Mouse (Mus musculus): Measurements from ENCODE around the gene Elmo1.

Elmo1 gene

DNA sequence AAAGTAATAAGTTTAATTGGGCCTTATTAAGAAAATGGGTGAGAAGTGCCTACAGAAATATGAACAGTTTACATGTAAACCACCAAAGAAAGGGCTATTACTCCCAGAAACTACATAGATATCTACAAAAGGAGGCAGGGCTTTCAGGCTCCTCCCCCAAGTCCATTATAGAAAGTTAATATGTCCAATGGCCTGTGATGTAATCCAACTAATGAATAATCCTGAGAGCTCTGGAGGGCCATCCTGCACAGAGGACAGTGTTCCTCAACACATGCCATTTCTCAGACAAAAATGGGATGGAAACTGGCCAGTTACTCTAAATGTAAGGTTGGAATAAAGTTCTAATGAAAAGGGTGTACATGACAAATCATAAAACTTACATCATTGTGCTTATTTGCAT is 373.8 kb downstream of the Elmo1 start:
- no peak for DNase-seq (ENCODE audit: low read depth, low spot score)

DNA sequence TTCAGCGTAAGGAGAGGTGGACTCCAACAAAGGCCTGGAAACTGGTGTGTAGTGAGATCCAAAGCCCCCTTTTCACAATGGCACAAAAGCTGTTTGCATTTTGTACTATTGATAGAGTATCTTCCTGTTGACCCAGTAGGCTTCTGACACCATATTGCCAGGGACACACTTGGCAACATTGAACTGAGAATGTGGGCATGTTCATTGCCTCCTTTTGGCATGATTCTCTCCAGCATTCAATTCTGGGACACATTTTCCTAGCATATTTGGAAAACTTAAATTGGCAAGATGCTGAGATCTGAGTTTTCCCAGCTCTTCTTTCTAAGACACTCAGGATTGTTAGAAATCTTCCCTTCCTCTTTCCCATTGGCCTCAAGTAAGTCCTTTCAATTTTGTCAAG is 377.0 kb downstream of the Elmo1 start:
- no peak for DNase-seq (ENCODE audit: low read depth, low spot score)

DNA sequence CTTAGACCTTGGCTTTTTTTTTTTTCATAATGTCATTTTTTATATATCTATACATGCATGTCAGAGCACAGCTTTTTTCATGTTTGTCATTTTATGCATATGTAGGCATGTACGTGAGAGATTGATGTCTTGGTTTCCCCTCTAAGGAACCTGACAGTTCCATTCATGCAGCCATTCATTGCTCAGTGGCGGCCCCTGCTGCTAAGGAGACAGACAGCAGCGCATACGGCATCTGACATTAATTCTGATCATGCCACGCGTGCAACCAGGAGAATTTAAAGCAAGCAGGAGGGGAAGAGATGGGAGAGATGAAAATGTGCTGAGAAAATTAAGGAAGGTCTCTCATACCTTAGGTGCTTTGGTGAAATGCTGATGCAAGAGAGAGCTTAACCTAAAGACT is 381.3 kb downstream of the Elmo1 start:
- DNase-seq (ENCODE audit: low read depth, low spot score) = no peak

DNA sequence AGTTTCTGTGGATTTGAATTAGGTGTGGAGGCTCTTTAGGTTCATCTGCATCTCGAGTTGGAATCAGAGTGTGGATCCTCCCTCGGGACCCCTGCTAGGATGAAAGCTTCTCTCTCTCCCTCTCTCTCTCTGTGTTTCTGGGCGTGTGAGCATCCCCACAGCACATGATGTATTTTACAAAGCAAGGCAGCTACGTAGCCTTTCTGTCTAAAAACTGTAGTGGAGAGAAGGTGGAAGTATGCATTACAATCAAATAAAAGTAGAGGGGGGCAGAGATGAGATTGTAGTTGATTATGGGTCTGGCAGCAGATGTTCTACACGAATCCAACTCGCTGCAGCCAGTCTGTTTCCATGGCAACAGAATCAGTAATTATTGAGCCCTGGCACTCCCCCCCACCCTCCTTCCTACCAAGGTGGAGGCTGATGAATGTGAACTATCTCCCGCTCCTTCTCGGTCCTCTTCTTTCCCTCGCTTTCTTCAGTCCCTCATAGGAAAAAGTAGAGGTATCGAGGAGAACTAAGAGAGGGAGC is 382.0 kb downstream of the Elmo1 start:
- DNase-seq (ENCODE audit: low read depth, low spot score) = no peak

DNA sequence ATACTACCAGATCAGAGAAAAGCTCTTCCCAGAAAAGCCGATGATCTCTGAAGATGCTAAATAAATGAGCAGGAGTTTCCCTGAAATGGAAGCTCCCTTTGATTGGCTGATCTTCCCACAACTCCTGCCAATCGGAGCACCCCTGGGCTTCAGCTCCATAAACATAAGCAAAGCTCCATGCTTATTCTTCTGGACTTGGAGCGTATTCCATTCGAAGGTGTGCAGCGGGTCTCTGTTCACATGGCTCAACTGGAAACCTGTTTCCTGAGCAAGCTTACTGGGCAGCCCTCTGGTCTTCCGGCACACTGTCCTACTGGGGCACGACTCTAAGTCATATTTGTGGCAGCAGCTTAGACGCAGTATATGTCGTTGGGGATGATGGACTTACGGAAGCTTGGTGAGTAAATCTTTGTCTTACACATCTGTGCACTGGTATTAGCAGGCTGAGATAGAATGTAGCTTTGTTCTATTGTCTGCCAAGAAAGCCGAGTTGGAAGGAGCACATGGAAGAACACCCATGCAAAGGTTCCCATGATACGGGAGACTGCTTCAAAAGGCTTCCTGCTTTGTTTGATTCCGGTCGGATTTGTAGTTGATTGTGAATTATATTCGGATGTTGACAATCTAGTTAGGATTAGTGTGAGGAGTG is 382.6 kb downstream of the Elmo1 start:
- no peak for DNase-seq (ENCODE audit: low read depth, low spot score)

DNA sequence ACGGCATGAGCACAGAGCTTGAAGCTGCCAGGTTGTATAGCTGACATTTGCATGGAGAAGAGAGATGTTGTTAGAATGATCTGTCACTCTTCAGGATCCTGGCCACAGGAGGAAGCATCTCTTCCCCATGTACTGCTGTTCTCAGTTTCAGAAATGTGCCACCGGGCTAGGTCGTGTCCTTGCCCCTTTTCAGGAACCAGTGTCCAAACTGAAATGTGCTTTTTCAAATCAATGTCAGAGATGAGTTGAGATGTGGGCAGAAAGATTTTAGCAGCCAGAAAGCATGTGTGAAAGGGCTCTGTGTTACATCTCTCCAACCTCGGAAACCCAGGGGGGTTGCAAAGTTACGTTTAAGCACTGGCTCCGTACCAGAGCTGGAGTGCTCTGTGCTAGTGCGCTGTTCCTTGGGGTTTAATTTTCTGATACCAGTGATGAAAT is 383.3 kb downstream of the Elmo1 start:
- DNase-seq (ENCODE audit: low read depth, low spot score) = no peak

DNA sequence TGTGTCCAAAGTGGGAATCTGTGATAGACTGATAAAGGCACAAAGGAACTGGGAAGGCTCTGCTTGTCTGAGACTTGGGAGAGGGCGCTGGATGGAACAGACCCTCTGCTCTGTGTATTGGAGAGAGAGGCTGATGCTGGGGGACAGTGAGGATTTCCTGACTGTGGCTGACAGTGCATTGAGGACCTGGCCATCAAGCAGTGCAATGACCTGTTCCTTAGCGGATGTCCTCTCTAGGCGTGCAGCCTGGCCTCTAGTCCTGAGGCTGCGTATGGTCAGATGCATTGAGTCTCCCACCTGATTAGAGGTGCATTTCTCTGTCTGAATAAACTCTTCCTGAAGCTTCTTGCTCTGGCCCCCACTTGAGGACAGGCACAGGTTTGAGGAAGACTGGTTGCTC is 384.2 kb downstream of the Elmo1 start:
- DNase-seq (ENCODE audit: low read depth, low spot score) = no peak

DNA sequence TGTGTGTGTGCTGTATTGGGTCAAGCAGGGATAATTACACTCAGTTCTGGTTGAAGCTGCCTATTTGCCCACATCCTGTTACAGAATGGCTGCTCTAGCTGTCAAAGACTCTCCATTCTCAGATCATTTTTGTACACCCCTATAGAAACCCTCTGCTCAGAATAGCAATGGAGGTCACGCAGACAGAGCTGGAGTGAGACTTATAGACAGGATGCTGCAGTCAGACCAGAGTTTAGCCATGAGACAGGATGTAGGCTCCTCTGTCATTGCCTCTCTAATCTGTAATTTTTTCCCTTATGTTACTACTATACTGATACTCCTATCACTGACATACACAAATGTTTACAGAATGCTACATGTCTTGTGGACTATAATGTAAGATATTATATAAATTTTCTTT is 391.4 kb downstream of the Elmo1 start:
- DNase-seq (ENCODE audit: low read depth, low spot score) = no peak

DNA sequence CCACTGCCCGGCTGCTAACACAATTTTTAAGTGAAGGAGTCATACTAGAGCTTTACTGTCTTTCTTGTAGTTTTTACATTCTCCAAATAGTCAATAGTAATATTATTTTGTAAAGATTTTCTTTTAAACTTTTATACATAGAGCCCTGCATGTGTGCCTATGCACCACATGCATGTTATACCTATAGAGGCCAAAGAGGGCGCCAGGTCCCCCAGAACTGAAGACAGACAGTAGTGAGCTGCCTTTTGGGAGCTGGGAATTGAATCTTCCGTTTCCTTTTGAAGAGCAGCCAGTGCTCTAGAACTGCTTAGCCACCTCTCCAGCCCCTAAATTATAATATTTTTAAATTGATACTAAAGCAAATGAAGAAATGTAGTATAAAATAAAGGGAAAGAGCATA is 398.7 kb downstream of the Elmo1 start:
- no peak for DNase-seq (ENCODE audit: low read depth, low spot score)

DNA sequence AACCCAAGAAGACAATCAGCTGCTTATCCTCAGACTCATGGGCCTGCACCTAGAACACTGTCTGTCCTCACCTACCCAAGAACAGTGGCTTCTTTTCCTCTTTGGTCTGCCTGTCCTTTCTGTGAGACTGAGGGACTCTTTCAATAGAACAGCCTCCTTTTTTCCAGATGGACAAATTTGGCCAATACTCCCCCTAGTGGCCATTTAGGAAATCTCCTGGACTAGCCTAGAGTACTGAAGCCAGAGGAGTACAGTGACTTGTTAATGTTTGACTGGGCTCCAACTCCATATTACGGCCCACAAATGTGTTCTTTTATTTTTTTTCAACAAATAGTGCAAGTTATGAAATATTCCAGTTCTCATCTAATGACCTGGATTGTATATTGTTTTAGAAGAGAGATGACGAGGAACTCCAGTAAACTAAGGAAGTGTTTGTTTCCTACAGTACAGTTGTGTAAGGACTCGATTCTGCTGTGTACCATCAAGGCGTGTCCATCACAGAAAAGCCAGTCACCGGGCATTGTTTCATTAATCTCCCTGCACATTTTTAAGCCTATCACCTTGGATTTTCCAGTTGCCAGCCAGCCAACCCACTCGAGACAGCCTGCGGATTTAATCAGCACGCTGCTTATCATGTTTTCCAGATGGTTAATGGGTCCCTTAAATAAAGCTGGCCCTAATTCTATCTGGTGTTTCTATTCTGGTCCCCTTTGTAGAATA is 399.5 kb downstream of the Elmo1 start:
- peak; percentile 24 for DNase-seq (ENCODE audit: low read depth, low spot score)

DNA sequence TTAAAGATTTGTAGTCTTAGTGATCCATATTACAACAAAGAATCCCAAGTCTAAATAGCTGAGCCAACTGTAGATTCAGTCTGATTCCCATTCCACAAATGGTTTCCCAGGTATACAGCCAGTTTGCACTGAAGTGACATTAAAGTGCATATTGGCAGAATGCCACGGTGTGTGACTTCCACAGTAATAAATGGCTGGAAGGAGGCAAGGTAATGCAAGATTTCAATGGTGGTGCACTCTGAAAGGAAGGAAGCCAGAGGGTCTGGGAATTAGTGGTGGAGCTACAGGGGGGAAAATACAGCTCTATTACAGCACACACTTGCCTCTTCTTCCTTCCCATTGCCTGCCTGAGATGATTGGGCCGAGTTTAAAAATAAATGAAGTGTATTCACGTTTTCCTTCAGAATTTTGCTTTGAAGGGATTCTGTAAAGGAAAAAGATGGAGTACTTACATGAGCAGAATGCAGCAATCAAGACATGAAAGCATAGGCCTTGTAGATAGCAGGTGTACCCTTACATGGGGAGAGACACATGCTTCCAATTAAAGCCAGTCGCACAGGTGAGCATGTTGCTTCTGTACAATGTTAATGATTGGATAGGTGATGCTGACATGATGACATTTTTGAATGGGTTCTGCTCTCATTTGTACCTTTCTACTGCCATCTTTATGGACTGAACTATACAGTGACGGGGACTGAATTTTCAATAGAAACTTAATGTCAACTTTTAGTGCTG is 400.6 kb downstream of the Elmo1 start:
- no peak for DNase-seq (ENCODE audit: low read depth, low spot score)

DNA sequence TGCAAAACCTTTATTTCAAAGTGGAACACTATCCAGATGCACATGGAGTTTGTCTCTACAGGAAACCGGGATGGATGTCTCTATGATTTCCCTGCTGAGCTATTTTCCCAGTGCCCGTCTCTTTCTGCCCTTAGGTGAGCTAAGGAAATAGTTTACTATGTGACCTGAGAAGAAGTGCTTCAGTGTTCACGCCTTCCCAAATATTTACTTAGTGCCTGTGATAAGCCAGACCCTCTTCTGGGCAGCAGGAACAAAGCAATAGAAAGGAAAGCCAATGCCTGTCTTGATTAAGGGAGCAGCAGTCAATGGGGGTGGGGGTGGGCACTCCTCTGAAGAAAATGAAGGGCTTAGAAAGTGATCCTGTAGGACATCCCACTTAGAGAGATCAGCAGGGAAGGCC is 401.3 kb downstream of the Elmo1 start:
- no peak for DNase-seq (ENCODE audit: low read depth, low spot score)

DNA sequence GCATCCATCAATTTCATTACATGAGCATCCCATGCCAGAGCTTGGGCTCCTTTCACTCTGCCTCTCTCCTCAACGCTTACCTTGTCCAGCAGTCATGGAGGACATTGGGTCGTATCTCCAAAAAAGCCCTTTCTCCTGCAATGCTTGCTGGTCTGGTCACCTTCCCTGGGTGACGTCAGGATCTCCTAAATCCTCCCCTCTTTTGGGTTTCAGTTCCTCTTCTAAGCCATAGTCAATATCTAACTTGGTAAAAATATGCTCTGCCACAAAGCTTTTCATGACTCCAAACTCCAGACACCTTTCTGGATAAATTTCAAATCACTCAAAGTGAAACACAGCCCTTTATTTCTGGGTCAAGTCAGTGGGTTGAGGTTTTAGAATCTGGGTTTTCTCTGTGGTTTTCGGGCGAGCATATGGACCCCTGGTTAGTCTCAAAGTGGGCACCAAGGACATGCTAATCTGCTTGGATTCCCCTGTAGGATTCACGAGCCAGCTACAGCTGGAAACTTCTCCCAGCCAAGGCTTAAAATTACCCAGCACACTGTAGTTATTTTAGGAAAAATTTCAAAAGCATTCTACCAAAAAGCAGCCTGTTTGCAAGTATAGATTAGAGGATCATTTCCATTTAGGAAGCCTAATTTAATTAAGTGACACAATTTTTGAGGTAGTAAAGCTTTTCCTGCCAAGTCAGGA is 403.8 kb downstream of the Elmo1 start:
- DNase-seq (ENCODE audit: low read depth, low spot score) = no peak

DNA sequence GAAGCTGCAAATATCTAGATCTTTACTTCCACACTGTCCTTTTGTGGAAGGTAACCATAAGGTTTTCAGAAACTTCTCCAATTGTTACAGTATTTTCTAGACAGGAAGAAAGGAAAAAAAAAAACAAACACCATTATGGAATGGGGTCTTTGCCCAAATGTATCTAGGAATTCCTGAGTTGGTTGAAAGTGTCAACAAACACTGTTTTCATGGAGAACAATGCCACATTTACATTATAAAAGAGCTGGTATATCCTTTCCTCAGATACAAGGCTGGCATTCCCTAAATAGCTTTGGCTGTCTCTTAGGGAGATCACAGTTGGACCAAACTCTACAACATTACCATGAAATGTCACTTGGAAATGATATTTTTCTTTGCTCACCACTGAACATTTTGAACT is 411.5 kb downstream of the Elmo1 start:
- DNase-seq (ENCODE audit: low read depth, low spot score) = no peak

DNA sequence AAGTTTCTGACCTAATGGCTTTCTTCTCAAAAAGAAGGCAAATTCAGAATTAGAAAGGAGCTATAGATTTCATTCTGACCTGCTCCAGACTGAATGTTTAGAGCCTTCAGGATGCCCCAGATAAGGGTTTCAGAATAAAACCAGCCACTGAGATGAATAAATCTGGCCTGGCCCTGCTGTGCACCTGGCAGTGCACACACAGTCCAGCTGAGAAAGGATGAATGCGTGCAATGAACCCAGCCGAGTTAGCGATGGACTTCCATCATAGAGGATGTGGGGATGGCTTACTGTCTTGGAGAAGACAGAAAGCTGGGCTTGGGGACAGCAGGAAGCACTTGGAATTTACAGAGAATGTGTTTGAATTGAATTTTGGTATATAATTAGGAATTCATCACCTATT is 413.0 kb downstream of the Elmo1 start:
- no peak for DNase-seq (ENCODE audit: low read depth, low spot score)

DNA sequence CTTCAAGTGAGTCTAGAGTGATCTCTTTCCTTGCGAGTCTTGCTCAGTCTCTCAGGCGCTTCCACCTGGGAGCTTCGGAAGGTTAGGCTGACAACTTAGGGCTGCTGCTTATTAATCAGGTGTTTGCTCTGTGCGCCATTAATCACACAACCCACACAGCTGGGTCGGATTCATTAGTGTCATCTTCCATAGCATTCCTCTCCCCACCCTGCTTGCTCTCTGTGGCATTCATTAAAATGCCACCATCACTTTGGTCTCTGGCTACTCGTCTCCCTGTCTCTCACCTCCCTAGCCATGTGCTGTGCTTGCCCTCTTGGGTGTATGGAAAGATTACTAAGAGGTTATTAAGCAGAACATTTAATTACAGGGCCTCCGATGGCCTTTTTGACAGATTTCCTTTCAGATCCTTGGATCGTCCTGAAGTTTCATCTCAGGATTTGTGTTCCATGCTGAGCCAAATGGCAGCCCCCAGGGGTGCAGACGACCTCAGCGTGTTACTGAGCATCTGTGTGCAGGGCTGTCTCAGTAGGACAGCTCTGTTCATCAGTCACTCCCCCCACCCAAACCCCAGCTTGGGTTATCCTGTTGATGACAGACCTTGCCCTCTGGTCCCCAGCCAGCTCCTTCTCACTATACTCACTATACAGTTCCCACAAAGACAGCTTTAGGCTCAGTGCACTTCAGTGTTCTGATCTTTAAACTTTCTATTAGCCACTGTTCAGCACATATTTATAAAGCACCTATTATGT is 417.2 kb downstream of the Elmo1 start:
- DNase-seq (ENCODE audit: low read depth, low spot score) = no peak

DNA sequence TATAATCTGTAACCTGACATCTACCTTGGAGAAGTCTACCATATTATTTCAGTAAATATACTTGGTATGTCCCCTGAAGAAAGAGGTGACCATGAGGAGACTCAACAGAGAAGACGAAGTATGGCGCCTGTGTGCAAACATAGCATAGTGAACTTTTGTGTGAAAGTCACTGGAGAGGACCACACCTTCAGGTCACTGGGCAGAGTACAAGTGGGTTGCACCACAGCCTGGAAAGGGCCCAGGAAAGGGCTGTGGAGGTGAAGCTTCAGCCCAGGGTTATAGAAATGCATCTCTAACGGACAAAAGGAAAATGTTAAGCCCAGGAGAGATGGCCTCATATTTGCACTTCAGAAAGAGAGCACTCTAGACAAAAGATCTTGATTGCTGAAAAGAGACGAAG is 420.6 kb downstream of the Elmo1 start:
- DNase-seq (ENCODE audit: low read depth, low spot score) = no peak

DNA sequence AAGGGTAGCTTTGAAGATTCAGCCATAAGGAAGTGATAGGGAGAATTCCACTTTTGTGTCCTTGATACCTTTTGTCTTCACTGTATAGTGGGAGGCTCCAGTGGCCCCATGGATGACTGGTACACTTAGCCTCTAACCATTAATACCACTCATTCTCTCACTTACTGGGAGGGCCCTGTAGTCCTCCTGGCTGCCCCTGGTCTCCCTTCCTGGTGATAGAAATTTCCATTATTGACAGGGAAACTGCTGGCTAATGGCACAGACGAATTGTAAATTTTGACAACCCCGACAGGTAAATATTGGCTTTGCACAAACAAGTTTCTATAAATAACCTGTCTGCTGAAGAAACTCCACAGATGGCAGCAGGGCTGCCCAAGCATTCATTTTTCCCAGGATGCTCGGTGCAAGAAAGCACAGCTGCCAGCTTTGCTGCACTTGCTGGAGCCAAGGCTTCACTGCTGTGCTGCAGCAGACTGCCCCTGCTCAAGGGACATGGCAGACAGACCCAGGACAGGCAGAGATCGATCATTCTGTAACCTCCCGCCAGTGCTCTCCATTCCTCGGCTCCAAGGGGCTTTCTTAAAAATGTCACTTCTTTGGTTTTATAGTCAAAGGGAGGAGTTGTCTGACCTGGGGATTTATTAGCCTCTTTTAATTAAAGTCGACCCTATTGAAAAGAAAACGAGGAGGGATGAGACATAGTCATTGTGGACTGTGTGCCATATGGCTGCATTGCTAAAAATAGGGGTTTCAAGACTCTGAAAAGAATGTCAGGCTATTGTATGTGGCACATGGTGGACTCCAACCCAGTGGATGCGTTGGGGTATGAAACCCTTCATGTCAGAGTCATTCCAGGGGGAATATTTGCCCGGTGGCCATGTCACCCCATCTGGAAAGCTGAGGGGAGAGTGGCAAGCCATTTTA is 422.2 kb downstream of the Elmo1 start:
- no peak for DNase-seq (ENCODE audit: low read depth, low spot score)

DNA sequence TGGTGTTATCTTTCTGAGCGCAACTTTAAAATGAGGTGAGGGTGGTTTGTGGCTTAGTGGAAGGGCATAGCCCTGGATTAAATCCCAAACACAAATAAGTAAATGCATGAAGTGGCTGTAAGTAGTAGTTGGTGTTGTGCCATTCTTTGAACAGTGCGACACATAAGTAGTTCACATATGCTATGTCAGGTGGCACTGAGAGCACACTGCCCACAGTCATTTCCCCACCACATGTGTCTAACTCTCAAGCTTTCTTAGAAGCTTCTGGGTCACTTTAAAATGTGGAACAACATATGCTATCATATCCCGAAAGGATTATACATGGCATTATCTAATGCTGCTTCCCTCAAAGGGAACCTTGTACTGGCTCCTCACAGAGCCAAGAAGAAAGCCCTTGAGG is 424.3 kb downstream of the Elmo1 start:
- no peak for DNase-seq (ENCODE audit: low read depth, low spot score)

DNA sequence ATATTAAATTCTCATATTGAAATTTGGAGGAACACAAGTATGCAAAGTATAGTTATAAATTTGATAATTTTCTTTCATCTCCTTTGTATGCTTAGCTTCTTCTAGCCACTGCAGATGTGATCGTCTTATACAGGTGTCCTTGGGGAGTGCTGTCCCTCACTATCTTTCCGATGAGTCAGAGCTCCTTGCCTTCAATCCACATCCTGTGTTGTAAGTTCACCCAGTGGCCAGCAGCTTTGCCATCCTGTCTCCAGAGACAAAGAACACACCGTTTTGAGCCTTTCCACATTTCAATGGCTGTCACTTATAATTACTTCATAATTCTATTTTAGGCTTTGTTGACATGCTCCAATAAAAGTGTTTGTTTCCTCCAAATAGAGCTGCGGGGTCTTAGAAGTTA is 425.7 kb downstream of the Elmo1 start:
- no peak for DNase-seq (ENCODE audit: low read depth, low spot score)

All from skeletal muscle tissue, adult 2 months (tissue).